Mouse (Mus musculus) small intestine, adult 2 months (tissue): ENCODE data around the gene Zfp423. TPM values are rescaled to one million over a fixed set of nuclear protein-coding genes. Genes with fewer than 3 reads are reported as not detected.
A peak's percentile ranks its signal among the peaks of the same experiment; 100 is the strongest.

ENCODE experiments used
- H3K27ac ChIP-seq: fragments of 200-500 bp; 2 replicates; pipeline ENCODE4 v1.5.1; 2012; ENCODE audit warnings: low read depth, low read length, control low read depth, inconsistent platforms; ENCODE audit not compliant: insufficient read depth
- H3K27me3 ChIP-seq: fragments of 200-500 bp; 2 replicates; pipeline ENCODE4 v1.6.1; 2012; ENCODE audit warnings: mild to moderate bottlenecking, moderate library complexity, low read length, inconsistent platforms; ENCODE audit not compliant: control insufficient read depth, insufficient read depth
- H3K36me3 ChIP-seq: fragments of 200-500 bp; 2 replicates; pipeline ENCODE4 v1.6.1; 2012; ENCODE audit warnings: mild to moderate bottlenecking, low read length, control low read depth, inconsistent platforms; ENCODE audit not compliant: control insufficient read depth, insufficient read depth
- H3K4me1 ChIP-seq: fragments of 200-500 bp; 2 replicates; pipeline ENCODE4 v1.6.1; 2012; ENCODE audit warnings: low read length, inconsistent platforms, mixed read lengths; ENCODE audit not compliant: control insufficient read depth, insufficient read depth, insufficient read length
- H3K4me3 ChIP-seq: fragments of 200-500 bp; 2 replicates; pipeline ENCODE4 v1.5.1; 2012; ENCODE audit warnings: low read depth, mild to moderate bottlenecking, control low read depth, inconsistent platforms, low read length, moderate library complexity
- CTCF ChIP-seq: fragments of 200-500 bp; IDR thresholded peaks from 2 replicates; pipeline ENCODE4 v1.5.1; 2012; ENCODE audit warnings: low read depth, mild to moderate bottlenecking, control low read depth, inconsistent platforms, low read length, moderate library complexity, mixed read lengths; ENCODE audit not compliant: insufficient replicate concordance, insufficient read length; ENCODE audit errors: extremely low read depth
- POLR2A ChIP-seq: fragments of 200-500 bp; IDR thresholded peaks from 2 replicates; pipeline ENCODE4 v1.6.1; 2012; ENCODE audit warnings: low read depth, mild to moderate bottlenecking, control low read depth, inconsistent platforms, low read length, moderate library complexity
- WGBS: fragments of 180-500 bp; shearing (Covaris S2); methylation state at CpG from one replicate; pipeline ENCODE4 v1.1.7; 2018; 5-methylcytosine and 5-hydroxymethylcytosine counted together
- polyA plus RNA-seq: library from polyadenylated mRNA; depleted of rRNA; stranded (reverse); fragments of >200 nt; gene quantifications from 2 replicates; pipeline ENCODE4 v1.2.3, GENCODE M21; 2012

Zfp423 gene
- polyA plus RNA-seq, 1 experiment: 2.3 TPM

DNA sequence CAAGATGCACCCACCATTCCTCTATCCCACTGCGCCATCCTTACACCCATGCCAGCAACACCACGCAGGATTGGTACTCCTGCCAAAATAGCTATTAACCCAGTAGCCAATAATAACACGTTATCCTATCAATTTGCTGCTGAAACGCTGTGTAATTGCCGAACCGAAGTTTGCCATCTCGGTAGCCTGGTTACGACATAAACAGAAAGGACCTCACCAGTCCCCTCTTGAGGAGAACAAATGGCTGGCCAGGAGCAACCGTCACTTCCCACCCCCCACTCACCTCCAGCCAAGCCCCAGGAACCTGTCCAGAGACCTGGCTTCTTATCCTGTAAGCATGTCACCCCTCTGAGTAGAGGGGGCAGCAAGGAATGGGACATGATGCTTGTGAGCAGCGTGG is 156.0 kb downstream of the Zfp423 start:
- Histone ChIP-seq H3K4me1 (no peaks in the 10 kb centered on the region), H3K27ac (no peak overlapping the region), H3K36me3 (no peaks in the 10 kb centered on the region), H3K27me3 (no peaks in the 10 kb centered on the region), H3K4me3 (no peak overlapping the region)
- TF ChIP-seq CTCF: no peak
- TF ChIP-seq POLR2A: no peak
- 60% methylated on average over 10 of the region's 10 CpGs for WGBS

DNA sequence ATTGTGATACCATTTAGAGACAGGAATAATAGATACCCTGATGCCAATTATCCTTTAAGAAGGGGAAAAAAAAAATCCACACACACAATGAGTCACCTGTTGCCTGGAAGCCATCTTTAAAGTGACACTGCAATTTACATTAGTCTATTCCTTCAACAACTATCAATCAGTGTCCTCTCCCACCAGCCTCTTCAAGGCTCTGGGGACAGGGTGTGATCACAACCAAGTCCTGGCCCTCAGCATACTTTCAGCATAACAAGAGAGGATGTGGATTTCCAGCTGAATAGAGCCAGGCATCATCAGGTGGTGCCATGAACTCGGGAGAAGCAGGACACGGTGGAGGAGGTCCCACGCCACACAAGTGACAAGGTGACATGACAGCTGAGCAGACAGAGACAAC is 156.8 kb downstream of the Zfp423 start:
- Histone ChIP-seq H3K27ac (no peak overlapping the region), H3K4me1 (no peaks in the 10 kb centered on the region), H3K27me3 (no peaks in the 10 kb centered on the region), H3K4me3 (no peak overlapping the region), H3K36me3 (no peaks in the 10 kb centered on the region)
- TF ChIP-seq POLR2A (no peak), CTCF (no peak)
- WGBS: 51% methylated on average over 3 of the region's 3 CpGs

GRCm38 (mm10) chr8:87800121-87800520 is 159.3 kb downstream of the Zfp423 start:
- Histone ChIP-seq H3K4me3 (no peak overlapping the region), H3K36me3 (no peaks in the 10 kb centered on the region), H3K27ac (no peak overlapping the region), H3K4me1 (no peaks in the 10 kb centered on the region), H3K27me3 (no peaks in the 10 kb centered on the region)
- no peak for TF ChIP-seq POLR2A
- no peak for TF ChIP-seq CTCF
- WGBS: 81% methylated on average over 11 of the region's 11 CpGs

DNA sequence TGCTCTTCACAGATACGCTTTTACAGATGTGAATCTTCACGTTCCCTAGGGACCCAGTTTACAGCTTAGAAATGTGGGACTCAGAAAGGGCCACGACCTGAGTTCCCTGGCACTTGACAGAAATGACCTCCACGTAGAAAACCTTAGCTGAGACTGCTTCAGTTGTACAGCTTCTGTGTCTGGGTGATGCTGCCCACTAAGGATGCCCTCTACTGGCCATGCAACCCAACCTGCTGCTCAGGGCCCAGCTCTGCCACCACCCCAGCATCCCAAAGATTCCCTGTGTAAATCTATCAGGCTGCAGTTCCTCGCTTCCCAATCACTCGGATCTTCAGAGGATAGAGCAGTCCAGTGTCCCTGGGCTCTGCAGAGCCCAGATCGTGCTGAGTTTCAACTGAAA is 163.2 kb downstream of the Zfp423 start:
- no peaks in the 10 kb centered on the region for H3K4me1 ChIP-seq
- no peaks in the 10 kb centered on the region for H3K36me3 ChIP-seq
- WGBS: 62% methylated on average over 7 of the region's 7 CpGs
- TF ChIP-seq CTCF: peak; percentile 46; the same call in 1 of the 2 replicates
- TF ChIP-seq POLR2A: no peak
- H3K27ac ChIP-seq: no peak overlapping the region
- no peak overlapping the region for H3K4me3 ChIP-seq
- H3K27me3 ChIP-seq: no peaks in the 10 kb centered on the region

DNA sequence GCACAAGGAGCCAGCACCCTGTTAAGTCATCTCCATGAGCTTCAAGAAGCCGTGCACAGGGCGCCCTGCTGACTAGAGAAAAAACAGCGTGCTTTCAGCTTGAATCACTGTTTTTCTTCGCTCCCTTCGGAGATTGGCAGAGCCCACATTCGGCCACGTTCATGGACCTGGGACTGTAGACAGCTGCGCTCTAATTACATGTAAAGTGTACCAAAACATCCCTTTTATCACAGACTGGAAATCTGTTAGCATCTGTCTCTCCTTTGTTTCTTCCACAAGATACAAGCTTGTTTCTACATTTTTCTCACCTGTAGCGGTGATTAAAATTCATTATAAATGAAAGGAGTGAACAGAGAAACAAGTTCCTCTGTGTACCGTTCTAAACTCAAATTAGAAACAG is 164.8 kb downstream of the Zfp423 start:
- TF ChIP-seq POLR2A (no peak), CTCF (no peak)
- Histone ChIP-seq H3K27ac (no peak overlapping the region), H3K4me1 (no peaks in the 10 kb centered on the region), H3K27me3 (no peaks in the 10 kb centered on the region), H3K4me3 (no peak overlapping the region), H3K36me3 (no peaks in the 10 kb centered on the region)
- WGBS: 88% methylated on average over 10 of the region's 10 CpGs

DNA sequence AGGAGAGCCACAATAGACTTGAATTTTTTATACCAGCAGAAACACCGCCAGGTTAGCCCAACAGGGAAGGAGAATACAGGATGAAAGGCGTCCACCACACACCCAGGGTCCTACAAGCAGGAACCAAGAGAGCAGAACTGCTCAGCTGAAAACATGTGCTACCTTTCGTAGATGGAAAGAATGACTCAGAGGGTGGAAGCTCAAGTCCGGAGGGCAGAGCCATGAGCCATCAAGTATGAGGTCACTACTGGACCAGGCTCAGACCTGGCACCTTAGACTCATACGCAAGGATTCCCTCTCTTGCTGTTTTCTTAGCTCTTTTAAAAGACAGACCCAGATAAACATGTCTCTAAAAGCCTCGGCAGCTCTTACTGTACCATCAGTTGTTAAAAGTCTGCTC is 168.3 kb downstream of the Zfp423 start:
- 65% methylated on average over 6 of the region's 6 CpGs for WGBS
- H3K27me3 ChIP-seq: no peaks in the 10 kb centered on the region
- H3K27ac ChIP-seq: no peak overlapping the region; the same call in 1 of the 2 replicates
- TF ChIP-seq CTCF (no peak), POLR2A (no peak)
- H3K4me3 ChIP-seq: no peak overlapping the region
- H3K36me3 ChIP-seq: no peaks in the 10 kb centered on the region
- H3K4me1 ChIP-seq: no peaks in the 10 kb centered on the region

DNA sequence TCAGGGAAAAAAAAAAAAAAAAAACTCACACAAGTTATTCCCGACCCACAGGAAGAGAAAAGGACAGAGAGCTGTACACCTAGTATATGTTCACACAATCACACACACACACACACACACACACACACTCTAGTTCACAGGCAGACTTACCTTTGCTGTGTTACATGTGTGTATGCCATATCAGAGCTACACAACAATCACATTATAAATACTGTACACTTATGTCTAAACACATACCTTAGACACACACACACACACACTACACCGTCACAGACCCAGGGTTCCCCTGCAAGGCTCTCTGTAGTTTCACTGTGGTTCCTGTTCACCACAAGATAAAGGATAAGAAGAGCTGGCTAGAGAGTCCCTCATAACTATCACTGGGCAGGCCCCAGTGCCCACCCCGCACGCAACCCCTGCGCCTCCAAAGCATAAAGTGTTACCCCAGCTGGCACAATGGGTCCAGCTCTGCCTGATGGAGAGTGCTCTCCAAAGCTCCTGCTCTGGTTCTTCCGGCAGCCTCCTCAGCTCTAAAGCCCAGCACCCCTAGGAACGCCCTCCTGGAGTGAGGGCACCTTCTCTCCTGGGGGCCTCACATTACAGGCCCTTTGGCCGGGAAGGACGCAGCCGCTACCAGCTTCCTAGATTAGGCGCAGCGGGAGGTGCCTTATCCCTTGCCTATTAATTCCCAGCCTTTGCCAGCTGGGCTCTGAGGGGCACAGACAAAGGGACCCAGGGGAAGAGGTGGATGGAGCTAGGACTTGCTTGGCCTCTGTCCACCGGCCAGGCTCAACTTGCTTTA is 174.6 kb downstream of the Zfp423 start:
- no peak overlapping the region for H3K27ac ChIP-seq
- 82% methylated on average over 13 of the region's 13 CpGs for WGBS
- H3K36me3 ChIP-seq: no peaks in the 10 kb centered on the region
- H3K4me3 ChIP-seq: no peak overlapping the region
- TF ChIP-seq POLR2A (no peak), CTCF (no peak)
- no peaks in the 10 kb centered on the region for H3K4me1 ChIP-seq
- H3K27me3 ChIP-seq: no peaks in the 10 kb centered on the region
